8 mouse cellular contexts compared by ENCODE assay signal in the genomic region with DNA sequence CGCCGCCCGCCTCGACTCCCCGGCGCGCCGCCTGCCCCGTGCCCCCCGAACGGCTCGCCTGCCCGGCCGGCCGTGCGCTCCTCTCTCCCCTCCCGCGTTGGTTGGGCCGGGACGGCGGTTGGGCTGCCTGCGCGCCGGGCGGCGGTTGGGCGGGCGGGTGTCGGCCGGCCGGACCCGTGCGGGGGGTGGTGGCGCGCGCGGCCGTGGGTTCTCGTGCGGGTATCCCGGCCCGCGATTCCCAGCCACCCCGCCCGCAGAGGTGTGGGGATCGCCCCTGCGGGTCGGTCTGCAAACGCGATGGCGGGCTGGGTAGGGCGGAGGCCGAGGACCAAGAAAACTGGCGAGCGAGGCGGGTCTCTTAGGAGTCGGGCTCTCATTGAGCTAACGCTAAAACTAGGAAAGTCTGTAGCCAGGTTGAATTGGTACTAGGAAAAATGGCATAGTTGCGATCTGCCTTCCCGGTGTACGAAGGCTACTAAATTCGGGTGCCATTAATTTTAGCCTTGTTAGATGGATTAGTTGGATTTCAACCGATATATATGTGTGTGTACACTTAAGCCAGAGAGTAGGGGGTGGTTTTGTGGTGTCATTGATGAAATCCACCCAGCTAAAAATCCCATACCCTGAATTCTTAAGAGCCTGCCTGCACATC. TPM values are rescaled to one million over a fixed set of nuclear protein-coding genes. Genes with fewer than 3 reads are reported as not detected.
DNase-seq lines count a peak whose midpoint lies in the region; ATAC-seq and TF ChIP-seq lines count a peak whose summit lies in the region.

No protein-coding gene starts in this region.

- H3K27ac ChIP-seq in MEL (ENCODE audit: control insufficient read depth, low read depth, low read length), result peak overlapping the region; percentile 94
- H3K27ac ChIP-seq in kidney, adult 2 months (ENCODE audit: insufficient read depth, low read depth, low read length), result peak overlapping the region; percentile 100
- peak overlapping the region; percentile 99 for H3K27ac ChIP-seq in lung, embryonic 15.5 days

- under 1% methylated on average over 63 of the region's 63 CpGs for WGBS in kidney, adult 2 months
- WGBS in lung, embryonic 15.5 days, result under 1% methylated on average over 48 of the region's 63 CpGs

- TF ChIP-seq POLR2A in MEL (IDR thresholded peaks at IDR 0.05; ENCODE audit: control insufficient read depth in 1 of 2, insufficient read depth in 1 of 2, low read depth in 1 of 2, low read length in 2 of 2, poor library complexity in 1 of 2), result peak; percentile 12 to 88; a peak in 3 of 4 replicates
- no peak for TF ChIP-seq POLR2A in kidney, adult 2 months (IDR thresholded peaks at IDR 0.05; ENCODE audit: low read depth, low read length)

- H3K9me3 ChIP-seq in MEL (replicated peaks; ENCODE audit: insufficient read depth, low read length), result no peaks in the 10 kb centered on the region
- no peaks in the 10 kb centered on the region for H3K9me3 ChIP-seq in lung, embryonic 15.5 days

- peak; percentile 81 for ATAC-seq in lung, embryonic 15.5 days (ENCODE audit: borderline replicate concordance, extremely low read depth, low FRiP score, low TSS enrichment)

- no peak for TF ChIP-seq CTCF in MEL (IDR thresholded peaks at IDR 0.05 in 2 of 3, conservative IDR thresholded peaks at IDR 0.05 in 1 of 3; ENCODE audit: control insufficient read depth in 1 of 3, insufficient read depth in 1 of 3, low read depth in 2 of 3, low read length in 3 of 3, poor library complexity in 1 of 3, severe bottlenecking in 1 of 3)
- TF ChIP-seq CTCF in kidney, adult 2 months (conservative IDR thresholded peaks at IDR 0.05; ENCODE audit: insufficient read depth, insufficient read length, low read depth, low read length), result no peak

- peaks cover 9 to 23% of the 10 kb centered on the region in 2 experiments for H3K4me1 ChIP-seq in MEL (ENCODE audit: control insufficient read depth in 1 of 2, insufficient read depth in 2 of 2, low read length in 2 of 2)
- peaks cover 13% of the 10 kb centered on the region; the same call in 1 of the 2 replicates for H3K4me1 ChIP-seq in kidney, adult 2 months (ENCODE audit: control insufficient read depth, insufficient read depth, low read length)
- H3K4me1 ChIP-seq in lung, embryonic 15.5 days, result peaks cover 27% of the 10 kb centered on the region

- H3K27me3 ChIP-seq in MEL (ENCODE audit: control insufficient read depth in 1 of 2, insufficient read depth in 2 of 2, low read length in 2 of 2), result no peaks in the 10 kb centered on the region
- no peaks in the 10 kb centered on the region for H3K27me3 ChIP-seq in kidney, adult 2 months (replicated peaks; ENCODE audit: control insufficient read depth, insufficient read depth, low read length)
- no peaks in the 10 kb centered on the region for H3K27me3 ChIP-seq in lung, embryonic 15.5 days

- peak in 1 of 2 experiments; percentile 45; a peak in 1 of 4 replicates for TF ChIP-seq EP300 in MEL (IDR thresholded peaks at IDR 0.05; ENCODE audit: low read depth in 1 of 2, low read length in 2 of 2)

- H3K79me2 ChIP-seq in MEL (ENCODE audit: control insufficient read depth, insufficient read depth, low read length, poor library complexity), result peaks cover 14% of the 10 kb centered on the region

- peak overlapping the region; percentile 54 for H3K4me2 ChIP-seq in lung, embryonic 15.5 days

- peak overlapping the region; percentile 94 for H3K9ac ChIP-seq in MEL (ENCODE audit: control insufficient read depth, low read depth, low read length, poor library complexity, severe bottlenecking)
- peak overlapping the region; percentile 99 for H3K9ac ChIP-seq in lung, embryonic 15.5 days

- no peak for TF ChIP-seq RAD21 in MEL (IDR thresholded peaks at IDR 0.05; ENCODE audit: low read depth, low read length)

- H3K36me3 ChIP-seq in MEL (ENCODE audit: control insufficient read depth in 1 of 2, insufficient read depth in 2 of 2, low read length in 2 of 2), result peaks cover 0 to 23% of the 10 kb centered on the region in 2 experiments; a peak in 2 of 4 replicates
- H3K36me3 ChIP-seq in kidney, adult 2 months (ENCODE audit: control insufficient read depth, insufficient read depth, low read length), result no peaks in the 10 kb centered on the region
- no peaks in the 10 kb centered on the region for H3K36me3 ChIP-seq in lung, embryonic 15.5 days

- H3K4me3 ChIP-seq in MEL (ENCODE audit: control insufficient read depth in 1 of 2, insufficient read depth in 1 of 2, low read depth in 2 of 2, low read length in 2 of 2), result peak overlapping the region; percentile 79 to 90
- peak overlapping the region; percentile 99 for H3K4me3 ChIP-seq in kidney, adult 2 months (ENCODE audit: insufficient read depth, low read depth, low read length)
- peak overlapping the region; percentile 78 for H3K4me3 ChIP-seq in lung, embryonic 15.5 days

- DNase-seq in 416B (ENCODE audit: low read depth) (peak; percentile 65), MEL (ENCODE audit: low read depth, low spot score) (peak; percentile 72)
- DNase-seq in cerebellum, postnatal 4 days (ENCODE audit: low spot score in 2 of 2), result peak; percentile 57 to 79
- peak; percentile 73 for DNase-seq in heart, adult 8-10 months (ENCODE audit: low spot score)
- DNase-seq in kidney, adult 2 months, result peak; percentile 86
- DNase-seq in right cerebral cortex, adult 18-20 months, result peak; percentile 79
- DNase-seq in layer of hippocampus, adult 8-10 months (ENCODE audit: low spot score in 2 of 2), result no peak

TF ChIP-seq in MEL, 35 proteins besides CTCF, POLR2A, EP300 and RAD21:
- TF ChIP-seq POLR2AphosphoS5 (IDR thresholded peaks at IDR 0.05; ENCODE audit: borderline replicate concordance, low read depth, low read length), result peak; percentile 26; the same call in 1 of the 2 replicates
- TF ChIP-seq UBTF (IDR thresholded peaks at IDR 0.05; ENCODE audit: borderline replicate concordance, insufficient read depth, low read depth, low read length), result peak; percentile 41; the same call in 1 of the 2 replicates
- no peak for TF ChIP-seq MEF2A (IDR thresholded peaks at IDR 0.05; ENCODE audit: extremely low read depth, insufficient replicate concordance, low read depth, low read length, poor library complexity, severe bottlenecking)
- TF ChIP-seq JUND (IDR thresholded peaks at IDR 0.05; ENCODE audit: low read depth, low read length), result no peak
- TF ChIP-seq NRF1 (IDR thresholded peaks at IDR 0.05; ENCODE audit: insufficient read depth, low read depth, low read length, poor library complexity, severe bottlenecking), result no peak
- TF ChIP-seq MYB (IDR thresholded peaks at IDR 0.05; ENCODE audit: low read depth, low read length), result peak; percentile 80
- TF ChIP-seq ZNF384 (IDR thresholded peaks at IDR 0.05; ENCODE audit: low read depth, low read length), result no peak
- TF ChIP-seq E2F4 (IDR thresholded peaks at IDR 0.05; ENCODE audit: borderline replicate concordance, low read depth, low read length), result no peak
- peak; percentile 43 for TF ChIP-seq NELFE (IDR thresholded peaks at IDR 0.05; ENCODE audit: low read depth, low read length)
- TF ChIP-seq MXI1 (IDR thresholded peaks at IDR 0.05; ENCODE audit: low read depth, low read length), result peak; percentile 57
- TF ChIP-seq SIN3A (IDR thresholded peaks at IDR 0.05; ENCODE audit: low read length), result peak; percentile 34; the same call in 1 of the 2 replicates
- TF ChIP-seq MAZ (IDR thresholded peaks at IDR 0.05; ENCODE audit: low read depth, low read length), result peak; percentile 39; the same call in 1 of the 2 replicates

RNA-seq across cellular contexts. Expression of a gene that starts 0.8 kb away (rescaled TPM):
- total RNA-seq in MEL (2012; rRNA removed), result 3.4 and 4.9 TPM in 2 replicates
- polyA plus RNA-seq in MEL (2012; ENCODE audit: insufficient read depth in 1 of 2, insufficient read length in 2 of 2, low read depth in 1 of 2, low replicate concordance in 2 of 2, missing spikeins in 1 of 2), result 1 to 10 TPM in 1 of 2 experiments, not detected in 1; 8.7 TPM
- 1 to 10 TPM; 4.4 to 6.2 (median 5.2) TPM for total RNA-seq in heart, adult 8-10 months (2022)
- 4.1 and 4.9 TPM in 2 replicates for polyA plus RNA-seq in kidney, adult 2 months (2012; rRNA removed)
- 3.9 and 4.6 TPM in 2 replicates for polyA plus RNA-seq in lung, embryonic 15.5 days (2015; fragmentation: Nextera tagmentation; extraction: Ambion mirVana)
- total RNA-seq in layer of hippocampus, adult 8-10 months (2022), result 10 to 100 TPM; 18.4 to 23.5 (median 20.3) TPM

Comparison
In these comparisons a context has a peak if more than half of its experiments do, and no peak if none do; other contexts are left out.
1. DNase-seq: peak in 416B (single experiment), MEL (single experiment), cerebellum, postnatal 4 days (2 of 2), heart, adult 8-10 months (single experiment), kidney, adult 2 months (single experiment) and right cerebral cortex, adult 18-20 months (single experiment); none in layer of hippocampus, adult 8-10 months (0 of 2).
2. Peak in every context shown above with its lines, with median percentiles within 50 percentile points of each other: H3K27ac ChIP-seq and H3K4me3 ChIP-seq.